Mouse (Mus musculus) heart, postnatal 0 days (tissue): ENCODE data around the gene Pigv. TPM values are rescaled to one million over a fixed set of nuclear protein-coding genes. Genes with fewer than 3 reads are reported as not detected.

Experiments used
- ATAC-seq: fragments of 200-750 bp; cut with Nextera tagmentation; 2 replicates; pipeline ENCODE4 v1.8.0; 2017; ENCODE audit warnings: low read depth, moderate number of reproducible peaks, moderate library complexity; ENCODE audit not compliant: insufficient read depth
- DNase-seq: peaks from one replicate; pipeline ENCODE4 v3.0.0-alpha.2; 2016; ENCODE audit warnings: low spot score
- H3K27ac ChIP-seq: fragments of 300-500 bp; sonication (generic); 2 replicates; pipeline ENCODE4 v1.5.1; 2014; ENCODE audit warnings: low read depth, mild to moderate bottlenecking
- H3K27me3 ChIP-seq: fragments of 300-500 bp; sonication (generic); 2 replicates; pipeline ENCODE4 v1.6.1; 2014; ENCODE audit warnings: low read length, mixed read lengths; ENCODE audit not compliant: control insufficient read depth, insufficient read depth
- H3K36me3 ChIP-seq: fragments of 300-500 bp; sonication (generic); replicated peaks from 2 replicates; pipeline ENCODE4 v1.6.1; 2014; ENCODE audit warnings: low read length, mixed read lengths; ENCODE audit not compliant: control insufficient read depth, insufficient read depth
- H3K4me1 ChIP-seq: fragments of 300-500 bp; sonication (generic); 2 replicates; pipeline ENCODE4 v1.6.1; 2014; ENCODE audit warnings: antibody characterized with exemption; ENCODE audit not compliant: control insufficient read depth, insufficient read depth
- H3K4me2 ChIP-seq: fragments of 300-500 bp; sonication (generic); 2 replicates; pipeline ENCODE4 v1.6.1; 2014; ENCODE audit warnings: low read depth, mild to moderate bottlenecking, low read length, moderate library complexity
- H3K4me3 ChIP-seq: fragments of 300-500 bp; sonication (generic); 2 replicates; pipeline ENCODE4 v1.5.1; 2014; ENCODE audit warnings: low read depth, low read length
- H3K9ac ChIP-seq: fragments of 300-500 bp; sonication (generic); replicated peaks from 2 replicates; pipeline ENCODE4 v1.6.1; 2014; ENCODE audit warnings: low read depth, low read length, mixed read lengths
- H3K9me3 ChIP-seq: fragments of 300-500 bp; sonication (generic); replicated peaks from 2 replicates; pipeline ENCODE4 v1.6.1; 2016; ENCODE audit warnings: low read length; ENCODE audit not compliant: control insufficient read depth
- CTCF ChIP-seq: IDR thresholded peaks from 2 replicates; pipeline ENCODE4 v1.5.1; 2016; ENCODE audit warnings: antibody characterized with exemption, control low read depth, low read depth
- EP300 ChIP-seq: IDR thresholded peaks from 2 replicates; pipeline ENCODE4 v1.6.1; 2016; ENCODE audit warnings: antibody characterized with exemption, low read depth
- WGBS: fragments of 180-500 bp; shearing (Covaris S2); extraction: QIAGEN DNeasy Blood & Tissue Kit; methylation state at CpG from one replicate; pipeline ENCODE4 v1.1.7; 2014; 5-methylcytosine and 5-hydroxymethylcytosine counted together
- polyA plus RNA-seq: library from polyadenylated mRNA; unstranded; fragments of >200 nt; fragmentation: Nextera tagmentation; extraction: Ambion mirVana; gene quantifications from 2 replicates; pipeline ENCODE4 v1.2.1, GENCODE M21; 2015
- total RNA-seq: library from RNA; depleted of rRNA; stranded (reverse); fragments of >200 nt; gene quantifications from 2 replicates; pipeline ENCODE4 v1.2.3, GENCODE M21; 2014; ENCODE audit warnings: low replicate concordance

Pigv gene
- total and polyA plus RNA-seq, 2 experiments from 2014 or later = 13.5 to 13.7 TPM

- H3K27me3 ChIP-seq = no peaks in the 10 kb centered on the region
- no peaks in the 10 kb centered on the region for H3K9me3 ChIP-seq
- H3K4me1 ChIP-seq = no peaks in the 10 kb centered on the region
- no peak overlapping the region for H3K9ac ChIP-seq
- H3K4me3 ChIP-seq = no peak overlapping the region
- no peak for DNase-seq
- H3K27ac ChIP-seq = peak overlapping the region; percentile 86
- ATAC-seq = peak; percentile 71
- H3K36me3 ChIP-seq = peaks cover 27% of the 10 kb centered on the region
- 42% methylated on average over 11 of the region's 11 CpGs for WGBS
- TF ChIP-seq CTCF = no peak
- TF ChIP-seq EP300 = no peak
- peak overlapping the region; percentile 6; the same call in 1 of the 2 replicates for H3K4me2 ChIP-seq
These were observed 46.8 kb downstream of the Pigv start for GRCm38 (mm10) chr4:133625621-133626071.

DNA sequence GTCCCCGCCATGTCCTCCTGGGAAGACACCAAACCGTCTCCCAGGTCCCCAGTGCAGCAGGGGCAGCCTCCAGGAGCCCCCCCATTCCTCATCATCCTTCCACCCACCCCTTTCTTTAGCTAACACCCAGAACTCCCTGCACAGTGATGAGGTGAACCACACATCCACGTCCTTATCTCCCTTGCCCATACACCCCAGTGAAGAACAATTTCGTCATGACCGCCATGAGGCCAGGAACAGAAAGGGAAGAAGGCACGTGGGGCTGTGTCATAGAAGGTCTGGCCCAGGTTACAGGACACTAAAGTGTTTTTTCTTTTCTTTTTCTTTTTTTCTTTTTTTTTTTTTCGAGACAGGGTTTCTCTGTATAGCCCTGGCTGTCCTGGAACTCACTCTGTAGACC, 47.6 kb downstream of the Pigv start:
- Histone ChIP-seq H3K4me1 (peaks cover 5% of the 10 kb centered on the region; the same call in 1 of the 2 replicates), H3K4me3 (no peak overlapping the region), H3K36me3 (peaks cover 27% of the 10 kb centered on the region), H3K27ac (peak overlapping the region; percentile 86; the same call in 1 of the 2 replicates), H3K9me3 (no peaks in the 10 kb centered on the region), H3K9ac (no peak overlapping the region), H3K4me2 (no peak overlapping the region), H3K27me3 (no peaks in the 10 kb centered on the region)
- no peak for ATAC-seq
- no peak for TF ChIP-seq EP300
- TF ChIP-seq CTCF = no peak
- DNase-seq = no peak
- WGBS = 79% methylated on average over 7 of the region's 7 CpGs

DNA sequence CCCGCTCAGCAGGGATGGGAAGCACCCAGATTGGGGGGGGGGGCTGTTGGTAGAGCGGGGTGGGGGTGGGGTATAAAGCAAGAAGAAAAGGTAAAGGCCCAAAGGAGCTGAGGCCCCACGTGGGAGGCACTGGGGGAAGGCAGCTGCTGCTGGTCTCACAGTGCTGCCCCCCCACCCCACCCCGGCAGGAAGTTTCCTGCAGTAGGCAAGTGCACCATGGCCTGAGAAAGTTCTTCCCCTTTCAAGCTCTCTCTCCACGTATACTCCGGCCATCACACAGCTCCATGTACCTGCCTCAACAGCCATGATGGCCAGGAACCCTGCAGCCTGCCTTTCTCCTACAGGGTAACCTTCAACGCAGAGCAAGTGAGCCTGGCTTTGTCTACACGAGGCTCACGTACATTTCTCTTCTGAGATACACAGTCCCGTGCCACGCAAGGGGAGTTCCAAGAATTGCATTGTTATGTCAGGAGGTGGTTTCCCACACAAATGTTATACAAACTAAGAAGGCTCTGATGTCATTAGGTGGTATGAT, 50.2 kb downstream of the Pigv start:
- Histone ChIP-seq H3K9ac (no peak overlapping the region), H3K27me3 (no peaks in the 10 kb centered on the region), H3K4me1 (peaks cover 8% of the 10 kb centered on the region; the same call in 1 of the 2 replicates), H3K4me3 (no peak overlapping the region), H3K27ac (no peak overlapping the region; the same call in 1 of the 2 replicates), H3K4me2 (no peak overlapping the region), H3K9me3 (no peaks in the 10 kb centered on the region), H3K36me3 (peaks cover 30% of the 10 kb centered on the region)
- no peak for ATAC-seq
- WGBS = 69% methylated on average over 11 of the region's 11 CpGs
- TF ChIP-seq EP300 (no peak), CTCF (no peak)
- DNase-seq = no peak

GRCm38 (mm10) chr4:133620668-133621067, 51.8 kb downstream of the Pigv start:
- Histone ChIP-seq H3K9ac (no peak overlapping the region), H3K9me3 (no peaks in the 10 kb centered on the region), H3K4me2 (no peak overlapping the region), H3K27me3 (no peaks in the 10 kb centered on the region), H3K4me1 (peaks cover 8% of the 10 kb centered on the region; the same call in 1 of the 2 replicates), H3K4me3 (no peak overlapping the region), H3K27ac (peak overlapping the region; percentile 34; the same call in 1 of the 2 replicates), H3K36me3 (peaks cover 19% of the 10 kb centered on the region)
- WGBS = 81% methylated on average over 8 of the region's 8 CpGs
- TF ChIP-seq CTCF (no peak), EP300 (no peak)
- DNase-seq (no peak), ATAC-seq (no peak)

DNA sequence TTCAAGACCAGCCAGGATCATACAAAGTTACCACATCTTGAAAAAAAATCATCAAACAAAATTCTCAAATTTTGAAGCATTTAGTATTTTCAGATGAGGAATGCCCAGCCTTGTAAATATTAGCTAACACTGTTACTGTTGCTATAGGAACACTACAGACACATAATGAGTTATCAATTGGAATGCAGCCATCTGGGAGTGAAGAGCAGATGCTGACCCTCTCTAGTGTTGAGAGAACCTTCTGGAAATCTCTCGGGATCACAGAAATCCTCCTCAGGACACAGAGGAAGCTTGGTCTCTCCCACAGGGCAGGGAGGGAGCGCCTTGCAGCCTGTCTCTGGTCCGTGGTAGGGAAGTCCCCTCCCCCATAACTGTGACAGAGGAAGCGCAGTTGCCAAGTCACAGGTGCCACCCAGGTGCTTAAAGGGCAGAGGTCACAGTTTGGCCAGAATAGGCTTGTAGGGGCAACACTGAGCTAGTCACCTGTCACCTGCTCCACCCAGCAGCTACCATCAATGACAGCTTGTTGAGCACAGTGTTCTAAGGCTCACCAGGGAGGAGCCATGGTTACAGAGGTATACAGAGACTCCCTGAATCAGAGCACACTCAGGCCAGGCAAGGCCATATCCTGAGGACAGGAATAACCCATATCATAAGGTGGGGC, 52.8 kb downstream of the Pigv start:
- Histone ChIP-seq H3K9me3 (no peaks in the 10 kb centered on the region), H3K36me3 (peaks cover 13% of the 10 kb centered on the region), H3K9ac (no peak overlapping the region), H3K4me3 (no peak overlapping the region), H3K27ac (no peak overlapping the region), H3K27me3 (no peaks in the 10 kb centered on the region), H3K4me1 (peaks cover 8% of the 10 kb centered on the region; the same call in 1 of the 2 replicates), H3K4me2 (no peak overlapping the region)
- 34% methylated on average over 4 of the region's 4 CpGs for WGBS
- no peak for DNase-seq
- TF ChIP-seq CTCF (no peak), EP300 (no peak)
- peak; percentile 30 for ATAC-seq
